In genomic region chr5:67802174-67803030, GRCm38 (mm10) we compare ENCODE assay signal across 11 mouse cellular contexts. TPM values are rescaled to one million over a fixed set of nuclear protein-coding genes. Genes with fewer than 3 reads are reported as not detected.
DNase-seq lines count a peak whose midpoint lies in the region; ATAC-seq lines count a peak whose summit lies in the region.
"Had no signal": no experiment of that assay in that cellular context is flagged by ENCODE, and none has a peak within 500 bp of the region (broad histone marks: within the 10 kb centered on the region; RNA-seq: fewer than 3 reads in every experiment).

No protein-coding gene starts in this region.

- ATAC-seq in hindbrain, embryonic 15.5 days (ENCODE audit: low FRiP score, low read depth) = no peak
- no peak for ATAC-seq in hindbrain, embryonic 11.5 days (ENCODE audit: low FRiP score)
- peak; percentile 45; the same call in 1 of the 2 replicates for ATAC-seq in common myeloid progenitor, adult 5-6 weeks (replicated peaks; ENCODE audit: low read depth, poor library complexity, severe bottlenecking)
- ATAC-seq in intestine, embryonic 16.5 days = no peak
- ATAC-seq: Patski had no signal

- H3K9me3 ChIP-seq in hindbrain, embryonic 15.5 days = no peaks in the 10 kb centered on the region
- H3K9me3 ChIP-seq in hindbrain, embryonic 11.5 days (ENCODE audit: control insufficient read depth, low read length) = no peaks in the 10 kb centered on the region
- no peaks in the 10 kb centered on the region for H3K9me3 ChIP-seq in intestine, embryonic 16.5 days (ENCODE audit: control insufficient read depth, low read length)
- H3K9me3 ChIP-seq: neural tube, embryonic 12.5 days had no signal

- H3K9ac ChIP-seq in hindbrain, embryonic 15.5 days = no peak overlapping the region
- no peak overlapping the region for H3K9ac ChIP-seq in hindbrain, embryonic 11.5 days (ENCODE audit: low read depth, low read length)
- no peak overlapping the region for H3K9ac ChIP-seq in intestine, embryonic 16.5 days (ENCODE audit: low read depth, low read length)
- H3K9ac ChIP-seq: neural tube, embryonic 12.5 days had no signal

- peaks cover 12% of the 10 kb centered on the region for H3K4me1 ChIP-seq in hindbrain, embryonic 15.5 days (replicated peaks)
- no peaks in the 10 kb centered on the region for H3K4me1 ChIP-seq in hindbrain, embryonic 11.5 days (replicated peaks; ENCODE audit: control insufficient read depth, insufficient read depth, low read length)
- H3K4me1 ChIP-seq in intestine, embryonic 16.5 days (ENCODE audit: control insufficient read depth, insufficient read depth, low read length) = peaks cover 6% of the 10 kb centered on the region; the same call in 1 of the 2 replicates
- H3K4me1 ChIP-seq: neural tube, embryonic 12.5 days had no signal

- H3K27me3 ChIP-seq in hindbrain, embryonic 15.5 days = no peaks in the 10 kb centered on the region
- H3K27me3 ChIP-seq in hindbrain, embryonic 11.5 days (ENCODE audit: control insufficient read depth, insufficient read depth, low read length) = no peaks in the 10 kb centered on the region
- H3K27me3 ChIP-seq in intestine, embryonic 16.5 days (replicated peaks; ENCODE audit: control insufficient read depth, insufficient read depth, low read length) = no peaks in the 10 kb centered on the region
- H3K27me3 ChIP-seq: neural tube, embryonic 12.5 days; Patski had no signal

- no peak overlapping the region for H3K4me2 ChIP-seq in hindbrain, embryonic 15.5 days
- no peak overlapping the region for H3K4me2 ChIP-seq in hindbrain, embryonic 11.5 days (replicated peaks; ENCODE audit: low read depth, low read length)
- H3K4me2 ChIP-seq in intestine, embryonic 16.5 days (ENCODE audit: low read depth, low read length) = no peak overlapping the region
- H3K4me2 ChIP-seq: neural tube, embryonic 12.5 days had no signal

- no peak overlapping the region for H3K4me3 ChIP-seq in hindbrain, embryonic 15.5 days
- H3K4me3 ChIP-seq in hindbrain, embryonic 11.5 days (ENCODE audit: low read depth, low read length) = no peak overlapping the region
- H3K4me3 ChIP-seq in intestine, embryonic 16.5 days (ENCODE audit: low read length) = no peak overlapping the region
- H3K4me3 ChIP-seq: erythroblast, embryonic 14.5 days; neural tube, embryonic 12.5 days had no signal

- H3K36me3 ChIP-seq in hindbrain, embryonic 15.5 days = peaks cover 3% of the 10 kb centered on the region; the same call in 1 of the 2 replicates
- no peaks in the 10 kb centered on the region for H3K36me3 ChIP-seq in hindbrain, embryonic 11.5 days (ENCODE audit: control insufficient read depth, insufficient read depth, low read length)
- no peaks in the 10 kb centered on the region for H3K36me3 ChIP-seq in intestine, embryonic 16.5 days (ENCODE audit: control insufficient read depth, insufficient read depth, low read length)

- DNase-seq in hindbrain, embryonic 11.5 days (ENCODE audit: low spot score) = no peak
- DNase-seq in adipocyte (ENCODE audit: low spot score) = peak; percentile 10
- peak; percentile 70 for DNase-seq in lung, postnatal 14 days
- DNase-seq in thymus, postnatal 14 days = no peak
- no peak for DNase-seq in embryo, embryonic 9.5 days (ENCODE audit: extremely low spot score)

- WGBS in hindbrain, embryonic 15.5 days = 83% methylated on average over 17 of the region's 17 CpGs
- 94% methylated on average over 17 of the region's 17 CpGs for WGBS in hindbrain, embryonic 11.5 days
- 83% methylated on average over 17 of the region's 17 CpGs for WGBS in intestine, embryonic 16.5 days

- 0 out of 2 replicates have a peak overlapping the region, but pooled peaks have one; percentile 5 for H3K27ac ChIP-seq in hindbrain, embryonic 15.5 days (replicated peaks)
- no peak overlapping the region for H3K27ac ChIP-seq in hindbrain, embryonic 11.5 days (ENCODE audit: low read depth, low read length)
- no peak overlapping the region for H3K27ac ChIP-seq in intestine, embryonic 16.5 days (ENCODE audit: low read length)
- H3K27ac ChIP-seq: neural tube, embryonic 12.5 days had no signal

RNA-seq across cellular contexts. Expression of gene Atp8a1, which starts 44.8 kb away (rescaled TPM):
- 49.4 and 56.7 TPM in 2 replicates for polyA plus RNA-seq in hindbrain, embryonic 15.5 days (2015; fragmentation: Nextera tagmentation; extraction: Ambion mirVana)
- polyA plus RNA-seq in hindbrain, embryonic 11.5 days (2014; fragmentation: Nextera tagmentation; extraction: Ambion mirVana) = 23.6 and 24.8 TPM in 2 replicates
- total RNA-seq in common myeloid progenitor, adult 5-6 weeks (2017) = 76.0 and 77.1 TPM in 2 replicates
- 13.1 and 16.7 TPM in 2 replicates for polyA plus RNA-seq in intestine, embryonic 16.5 days (2015; fragmentation: Nextera tagmentation; extraction: Ambion mirVana)

Comparison
In these comparisons a context has a peak if more than half of its experiments do, and no peak if none do; other contexts are left out.
1. DNase-seq: peak in adipocyte (single experiment) and lung, postnatal 14 days (single experiment); none in hindbrain, embryonic 11.5 days (single experiment), thymus, postnatal 14 days (single experiment) and embryo, embryonic 9.5 days (single experiment).